Mouse (Mus musculus): ENCODE measurements around the gene Sirt3. TPM values are rescaled to one million over a fixed set of nuclear protein-coding genes. Genes with fewer than 3 reads are reported as not detected.

Sirt3 gene
- polyA plus RNA-seq, 1 experiment: 17.9 TPM

- H3K4me1 ChIP-seq (ENCODE audit: control insufficient read depth, insufficient read depth, low read length): peaks cover 1% of the 10 kb centered on the region
- TF ChIP-seq CTCF (IDR thresholded peaks at IDR 0.05; ENCODE audit: low read depth, low read length) (no peak), EP300 (IDR thresholded peaks at IDR 0.05; ENCODE audit: insufficient read depth, low read depth, low read length) (0 out of 2 replicates have a peak, but pooled peaks have one; percentile 15), POLR2A (IDR thresholded peaks at IDR 0.05; ENCODE audit: insufficient read depth, low read length) (peak; percentile 59)
- H3K27me3 ChIP-seq (ENCODE audit: control insufficient read depth, insufficient read depth, low read length, poor library complexity, severe bottlenecking): no peaks in the 10 kb centered on the region
- H3K36me3 ChIP-seq (ENCODE audit: control insufficient read depth, insufficient read depth, low read length, poor library complexity, severe bottlenecking): peaks cover 10% of the 10 kb centered on the region
- H3K4me3 ChIP-seq (ENCODE audit: low read depth, low read length): peak within 1 kb of the TSS; percentile 94
- H3K27ac ChIP-seq (ENCODE audit: insufficient read depth, low read length): peak within 1 kb of the TSS; percentile 12; the same call in 1 of the 2 replicates
- H3K9me3 ChIP-seq (replicated peaks; ENCODE audit: control insufficient read depth, insufficient read depth, low read length, poor library complexity, severe bottlenecking): no peaks in the 10 kb centered on the region
- H3K9ac ChIP-seq (ENCODE audit: low read depth, poor library complexity, severe bottlenecking): peak within 1 kb of the TSS; percentile 59
Measured at GRCm38 (mm10) chr7:140821653-140822329, 60.3 kb downstream of the Sirt3 start, which contains the start of gene Zfp941. Gene Zfp941 (minus strand): TSS chr7:140822178.

DNA sequence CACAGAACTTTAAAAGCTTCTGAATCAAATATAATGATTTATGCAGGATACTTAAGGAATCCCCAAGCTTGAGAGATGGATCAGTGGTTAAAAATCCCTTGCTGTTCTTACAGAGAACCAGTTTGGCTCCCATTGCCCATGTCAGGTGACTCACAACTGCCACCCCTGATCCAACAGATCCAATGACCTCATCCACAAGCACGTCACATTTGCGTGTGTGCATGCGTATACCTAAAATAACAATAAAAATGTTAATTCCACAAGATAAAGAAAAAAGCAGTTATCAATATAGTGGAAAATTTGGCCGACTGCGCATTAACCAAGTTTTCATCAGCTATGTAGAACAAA, 60.8 kb downstream of the Sirt3 start:
- no peak for TF ChIP-seq POLR2A (IDR thresholded peaks at IDR 0.05; ENCODE audit: insufficient read depth, low read length)
- TF ChIP-seq CTCF (IDR thresholded peaks at IDR 0.05; ENCODE audit: low read depth, low read length): no peak
- TF ChIP-seq EP300 (IDR thresholded peaks at IDR 0.05; ENCODE audit: insufficient read depth, low read depth, low read length): no peak
- H3K4me3 ChIP-seq (ENCODE audit: low read depth, low read length): peak overlapping the region; percentile 94
- H3K4me1 ChIP-seq (ENCODE audit: control insufficient read depth, insufficient read depth, low read length): peaks cover 1% of the 10 kb centered on the region
- peaks cover 10% of the 10 kb centered on the region for H3K36me3 ChIP-seq (ENCODE audit: control insufficient read depth, insufficient read depth, low read length, poor library complexity, severe bottlenecking)
- H3K27ac ChIP-seq (ENCODE audit: insufficient read depth, low read length): peak overlapping the region; percentile 12; the same call in 1 of the 2 replicates
- peak overlapping the region; percentile 59 for H3K9ac ChIP-seq (ENCODE audit: low read depth, poor library complexity, severe bottlenecking)
- no peaks in the 10 kb centered on the region for H3K27me3 ChIP-seq (ENCODE audit: control insufficient read depth, insufficient read depth, low read length, poor library complexity, severe bottlenecking)
- H3K9me3 ChIP-seq (replicated peaks; ENCODE audit: control insufficient read depth, insufficient read depth, low read length, poor library complexity, severe bottlenecking): no peaks in the 10 kb centered on the region

GRCm38 (mm10) chr7:140820173-140820572, 61.9 kb downstream of the Sirt3 start:
- H3K4me1 ChIP-seq (ENCODE audit: control insufficient read depth, insufficient read depth, low read length): peaks cover 1% of the 10 kb centered on the region
- TF ChIP-seq CTCF (IDR thresholded peaks at IDR 0.05; ENCODE audit: low read depth, low read length) (no peak), POLR2A (IDR thresholded peaks at IDR 0.05; ENCODE audit: insufficient read depth, low read length) (no peak), EP300 (IDR thresholded peaks at IDR 0.05; ENCODE audit: insufficient read depth, low read depth, low read length) (no peak)
- peaks cover 10% of the 10 kb centered on the region for H3K36me3 ChIP-seq (ENCODE audit: control insufficient read depth, insufficient read depth, low read length, poor library complexity, severe bottlenecking)
- no peak overlapping the region for H3K27ac ChIP-seq (ENCODE audit: insufficient read depth, low read length)
- no peak overlapping the region for H3K9ac ChIP-seq (ENCODE audit: low read depth, poor library complexity, severe bottlenecking)
- no peaks in the 10 kb centered on the region for H3K9me3 ChIP-seq (replicated peaks; ENCODE audit: control insufficient read depth, insufficient read depth, low read length, poor library complexity, severe bottlenecking)
- H3K4me3 ChIP-seq (ENCODE audit: low read depth, low read length): no peak overlapping the region
- no peaks in the 10 kb centered on the region for H3K27me3 ChIP-seq (ENCODE audit: control insufficient read depth, insufficient read depth, low read length, poor library complexity, severe bottlenecking)

Other genes with a start within 250 kb of the Sirt3 start
- gene Olfr53, start 235.9 kb downstream of the Sirt3 start, polyA plus RNA-seq (2011; ENCODE audit: insufficient read depth, insufficient read length, low read depth, missing spikeins): not detected in 2 replicates
- 0.17 and 0.48 TPM in 2 replicates for gene Olfr539, start 222.4 kb downstream of the Sirt3 start, polyA plus RNA-seq (2011; ENCODE audit: insufficient read depth, insufficient read length, low read depth, missing spikeins)
- not detected in 2 replicates for gene Olfr45, start 200.4 kb downstream of the Sirt3 start, polyA plus RNA-seq (2011; ENCODE audit: insufficient read depth, insufficient read length, low read depth, missing spikeins)
- gene Olfr541, start 185.0 kb downstream of the Sirt3 start, polyA plus RNA-seq (2011; ENCODE audit: insufficient read depth, insufficient read length, low read depth, missing spikeins): not detected in 2 replicates
- gene Cyp2e1, start 118.6 kb downstream of the Sirt3 start, polyA plus RNA-seq (2011; ENCODE audit: insufficient read depth, insufficient read length, low read depth, missing spikeins): not detected in 2 replicates
- 3.7 and 3.9 TPM in 2 replicates for gene Syce1, start 94.5 kb downstream of the Sirt3 start, polyA plus RNA-seq (2011; ENCODE audit: insufficient read depth, insufficient read length, low read depth, missing spikeins)
- 14.5 and 23.4 TPM in 2 replicates for gene Zfp941, start 60.1 kb downstream of the Sirt3 start, polyA plus RNA-seq (2011; ENCODE audit: insufficient read depth, insufficient read length, low read depth, missing spikeins)
- gene Urah, start 47.3 kb downstream of the Sirt3 start, polyA plus RNA-seq (2011; ENCODE audit: insufficient read depth, insufficient read length, low read depth, missing spikeins): 13.1 and 15.2 TPM in 2 replicates
- gene Scgb1c1, start 36.8 kb downstream of the Sirt3 start, polyA plus RNA-seq (2011; ENCODE audit: insufficient read depth, insufficient read length, low read depth, missing spikeins): not detected in 2 replicates
- not detected in 2 replicates for gene Odf3, start 34.5 kb downstream of the Sirt3 start, polyA plus RNA-seq (2011; ENCODE audit: insufficient read depth, insufficient read length, low read depth, missing spikeins)
- not detected in 2 replicates for gene Gm45785, start 26.0 kb downstream of the Sirt3 start, polyA plus RNA-seq (2011; ENCODE audit: insufficient read depth, insufficient read length, low read depth, missing spikeins)
- gene Ric8a, start 25.4 kb downstream of the Sirt3 start, polyA plus RNA-seq (2011; ENCODE audit: insufficient read depth, insufficient read length, low read depth, missing spikeins): 23.3 and 26.3 TPM in 2 replicates
- gene Bet1l, start 24.7 kb downstream of the Sirt3 start, polyA plus RNA-seq (2011; ENCODE audit: insufficient read depth, insufficient read length, low read depth, missing spikeins): 14.0 and 18.3 TPM in 2 replicates
- gene Psmd13, start 341 bp downstream of the Sirt3 start, polyA plus RNA-seq (2011; ENCODE audit: insufficient read depth, insufficient read length, low read depth, missing spikeins): 246 and 251 TPM in 2 replicates
- gene Cox8b, start 18.1 kb upstream of the Sirt3 start, polyA plus RNA-seq (2011; ENCODE audit: insufficient read depth, insufficient read length, low read depth, missing spikeins): not detected in 2 replicates
- not detected in 2 replicates for gene Nlrp6, start 38.6 kb upstream of the Sirt3 start, polyA plus RNA-seq (2011; ENCODE audit: insufficient read depth, insufficient read length, low read depth, missing spikeins)
- 9.4 and 9.7 TPM in 2 replicates for gene Pgghg, start 59.1 kb upstream of the Sirt3 start, polyA plus RNA-seq (2011; ENCODE audit: insufficient read depth, insufficient read length, low read depth, missing spikeins)
- 1.8 and 3.9 TPM in 2 replicates for gene Ifitm5, start 68.0 kb upstream of the Sirt3 start, polyA plus RNA-seq (2011; ENCODE audit: insufficient read depth, insufficient read length, low read depth, missing spikeins)
- 3.1 TPM in 1 of 2 replicates, not detected in the other for gene Gm45717, start 73.6 kb upstream of the Sirt3 start, polyA plus RNA-seq (2011; ENCODE audit: insufficient read depth, insufficient read length, low read depth, missing spikeins)
- gene Ifitm2, start 73.7 kb upstream of the Sirt3 start, polyA plus RNA-seq (2011; ENCODE audit: insufficient read depth, insufficient read length, low read depth, missing spikeins): 720 and 786 TPM in 2 replicates
- 501 and 504 TPM in 2 replicates for gene Ifitm1, start 84.9 kb upstream of the Sirt3 start, polyA plus RNA-seq (2011; ENCODE audit: insufficient read depth, insufficient read length, low read depth, missing spikeins)
- gene Ifitm3, start 128.5 kb upstream of the Sirt3 start, polyA plus RNA-seq (2011; ENCODE audit: insufficient read depth, insufficient read length, low read depth, missing spikeins): 410 and 433 TPM in 2 replicates
- gene Ifitm6, start 135.6 kb upstream of the Sirt3 start, polyA plus RNA-seq (2011; ENCODE audit: insufficient read depth, insufficient read length, low read depth, missing spikeins): not detected in 2 replicates
- gene Gm17387, start 146.8 kb upstream of the Sirt3 start, polyA plus RNA-seq (2011; ENCODE audit: insufficient read depth, insufficient read length, low read depth, missing spikeins): not detected in 2 replicates
- 18.3 and 22.2 TPM in 2 replicates for gene B4galnt4, start 178.8 kb upstream of the Sirt3 start, polyA plus RNA-seq (2011; ENCODE audit: insufficient read depth, insufficient read length, low read depth, missing spikeins)
- 19.6 and 22.0 TPM in 2 replicates for gene Pkp3, start 195.9 kb upstream of the Sirt3 start, polyA plus RNA-seq (2011; ENCODE audit: insufficient read depth, insufficient read length, low read depth, missing spikeins)
- 15.4 and 23.2 TPM in 2 replicates for gene Sigirr, start 218.3 kb upstream of the Sirt3 start, polyA plus RNA-seq (2011; ENCODE audit: insufficient read depth, insufficient read length, low read depth, missing spikeins)
- gene Ano9, start 235.5 kb upstream of the Sirt3 start, polyA plus RNA-seq (2011; ENCODE audit: insufficient read depth, insufficient read length, low read depth, missing spikeins): 19.1 and 22.1 TPM in 2 replicates
- 42.5 and 55.3 TPM in 2 replicates for gene Ptdss2, start 240.1 kb upstream of the Sirt3 start, polyA plus RNA-seq (2011; ENCODE audit: insufficient read depth, insufficient read length, low read depth, missing spikeins)